Mouse (Mus musculus) testis, postnatal 14 days (tissue): ENCODE measurements around the gene Tmigd3.

Experiments
- DNase-seq: peaks from one replicate; pipeline ENCODE4 v3.0.0; 2021; ENCODE audit warnings: low spot score

Tmigd3 gene

GRCm38 (mm10) chr3:105932240-105933071, 61.8 kb downstream of the Tmigd3 start, which contains the start of gene I830077J02Rik:
I830077J02Rik (minus strand) TSS chr3:105932664.
- DNase-seq: no peak

- no peak for DNase-seq
Observed at GRCm38 (mm10) chr3:105933926-105934325, 63.2 kb downstream of the Tmigd3 start.

DNA sequence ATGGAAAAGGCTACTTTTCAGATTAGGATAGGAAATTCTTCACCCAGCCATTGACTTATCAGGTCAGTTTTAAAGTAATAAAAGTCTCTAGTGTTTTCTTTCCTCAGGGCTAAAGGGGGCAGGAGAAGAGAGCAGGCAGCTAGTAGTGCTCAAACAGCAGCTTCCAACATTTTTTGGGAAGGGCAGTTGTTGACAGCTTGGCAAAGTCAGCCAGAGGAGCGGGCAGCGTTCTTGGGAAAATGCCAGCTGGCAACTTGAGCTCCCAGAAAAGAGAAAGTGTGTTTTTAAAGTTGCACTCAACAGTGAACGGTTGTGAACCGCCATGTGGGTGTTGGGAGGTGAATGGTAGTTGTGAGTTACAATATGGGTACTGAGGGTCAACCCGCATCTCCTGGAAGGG, 64.3 kb downstream of the Tmigd3 start:
- no peak for DNase-seq

DNA sequence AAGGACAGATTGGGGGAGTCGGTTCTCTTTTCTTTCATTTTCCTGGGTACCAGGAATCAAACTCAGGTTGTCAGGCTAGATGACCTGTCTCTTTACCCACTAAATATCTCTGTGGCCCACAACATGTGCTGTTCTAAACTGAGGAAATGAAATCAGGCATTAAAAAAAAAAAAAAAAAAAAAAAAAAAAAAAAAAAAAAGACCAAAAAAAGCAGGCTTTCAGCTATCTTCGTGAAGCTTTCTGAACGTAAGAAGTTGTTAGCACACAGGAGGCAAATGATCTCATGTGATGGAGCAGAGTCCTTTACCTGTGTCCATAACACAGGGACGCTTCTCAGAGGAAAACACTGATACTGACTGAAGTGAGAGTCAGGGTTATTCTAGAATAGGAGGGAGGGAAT, 65.4 kb downstream of the Tmigd3 start:
- no peak for DNase-seq

DNA sequence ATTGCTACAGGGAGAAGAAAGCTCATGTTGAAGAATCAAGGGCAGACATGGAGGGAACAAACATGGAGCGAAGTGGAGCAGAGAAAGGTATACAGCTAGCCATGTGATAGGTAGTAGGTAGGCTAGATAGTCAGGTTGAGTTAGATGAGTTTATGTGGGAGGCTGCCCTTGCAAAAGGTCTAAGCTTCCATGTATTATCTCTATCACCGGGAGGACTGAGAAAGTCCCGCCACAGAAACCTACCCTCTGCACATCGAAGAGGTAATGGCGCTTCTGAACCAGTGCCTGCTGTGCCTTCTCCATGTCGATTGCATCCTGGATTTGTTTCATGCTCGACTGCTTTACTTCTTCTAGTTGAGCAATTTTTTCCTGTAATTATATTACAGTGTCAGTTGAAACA, 80.6 kb downstream of the Tmigd3 start:
- DNase-seq: no peak

GRCm38 (mm10) chr3:105957235-105957634, 86.5 kb downstream of the Tmigd3 start:
- DNase-seq: no peak

- no peak for DNase-seq
Observed at GRCm38 (mm10) chr3:105958204-105958603, 87.5 kb downstream of the Tmigd3 start.

GRCm38 (mm10) chr3:105958974-105959580, 88.4 kb downstream of the Tmigd3 start, which contains the start of gene Wdr77:
Wdr77 (plus strand) TSS chr3:105959369.
- DNase-seq: peak; percentile 98

- no peak for DNase-seq
Observed at GRCm38 (mm10) chr3:105959585-105959984, 88.9 kb downstream of the Tmigd3 start.

DNA sequence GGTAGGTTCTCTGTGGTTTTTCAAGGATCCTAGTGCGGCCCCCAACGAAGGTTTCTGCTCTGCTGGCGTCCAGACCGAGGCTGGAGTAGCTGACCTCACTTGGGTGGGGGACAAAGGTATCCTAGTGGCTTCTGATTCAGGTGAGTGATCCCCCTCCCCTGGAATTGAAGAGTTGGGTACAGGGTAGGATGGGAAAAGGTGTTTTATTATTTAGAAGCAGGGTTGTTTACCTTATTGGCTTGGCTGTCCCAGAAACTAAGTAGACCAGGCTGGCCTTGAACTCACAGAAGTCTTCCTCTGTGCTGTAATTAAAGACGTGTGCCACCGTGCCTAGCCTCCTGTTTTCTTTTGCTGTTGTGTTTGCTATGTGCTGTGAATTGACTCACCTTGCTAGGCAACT, 89.3 kb downstream of the Tmigd3 start, which contains the start of gene Atp5f1:
Gene Atp5f1, minus strand, starts transcription at position 101 of the 400 bp plus-strand sequence.
- no peak for DNase-seq

- DNase-seq: no peak
Observed at GRCm38 (mm10) chr3:105960700-105961099, 90.0 kb downstream of the Tmigd3 start.

DNA sequence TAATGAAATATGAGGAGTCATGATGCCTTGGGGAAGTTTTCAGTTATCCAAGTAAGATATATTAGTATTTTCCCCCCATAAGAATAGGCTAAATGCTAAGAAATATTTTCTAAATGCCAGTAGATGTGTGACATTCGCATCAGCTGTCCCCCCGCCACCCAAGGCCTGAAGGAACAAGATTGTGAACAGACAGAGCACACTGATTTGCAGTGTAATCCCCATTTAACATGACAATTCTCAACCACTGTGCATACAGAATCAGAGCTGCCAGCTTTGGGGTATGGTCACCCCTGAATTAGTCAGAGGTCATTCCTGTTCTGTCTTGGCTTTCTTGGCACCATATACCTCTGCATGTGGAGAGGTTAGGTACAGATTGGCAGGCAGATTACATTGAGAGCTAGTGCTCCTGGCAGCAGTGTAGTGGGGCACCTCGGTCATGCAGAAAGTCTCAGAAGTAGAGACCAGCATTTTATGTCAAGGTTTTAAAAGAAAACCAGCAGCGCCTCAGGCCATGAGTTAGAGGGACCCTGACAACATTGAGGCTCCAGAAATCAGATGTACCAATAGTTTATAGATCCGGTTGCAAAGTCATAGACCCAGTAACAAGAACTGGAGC, 101.2 kb downstream of the Tmigd3 start:
- no peak for DNase-seq

GRCm38 (mm10) chr3:105973411-105973810, 102.7 kb downstream of the Tmigd3 start, which contains the start of gene Ovgp1:
Ovgp1 (plus strand) TSS chr3:105973711.
- DNase-seq: no peak
